Mouse (Mus musculus) kidney, embryonic 16.5 days (tissue): ENCODE data around the gene Chit1. TPM values are rescaled to one million over a fixed set of nuclear protein-coding genes. Genes with fewer than 3 reads are reported as not detected.
A peak's percentile ranks its signal among the peaks of the same experiment; 100 is the strongest.

Experiments
- ATAC-seq: fragments of 200-750 bp; cut with Nextera tagmentation; 2 replicates; pipeline ENCODE4 v1.8.0; 2017; ENCODE audit warnings: moderate TSS enrichment; ENCODE audit not compliant: low FRiP score, low TSS enrichment
- H3K27ac ChIP-seq: fragments of 300-500 bp; sonication (generic); 2 replicates; pipeline ENCODE4 v1.5.1; 2014; ENCODE audit warnings: low read length
- H3K27me3 ChIP-seq: fragments of 300-500 bp; sonication (generic); 2 replicates; pipeline ENCODE4 v1.6.1; 2014; ENCODE audit warnings: low read length, control low read depth, mixed read lengths; ENCODE audit not compliant: insufficient read depth
- H3K36me3 ChIP-seq: fragments of 300-500 bp; sonication (generic); 2 replicates; pipeline ENCODE4 v1.6.1; 2014; ENCODE audit warnings: low read length, control low read depth, mixed read lengths; ENCODE audit not compliant: insufficient read depth
- H3K4me1 ChIP-seq: fragments of 300-500 bp; sonication (generic); 2 replicates; pipeline ENCODE4 v1.6.1; 2014; ENCODE audit warnings: low read length, control low read depth, mixed read lengths; ENCODE audit not compliant: insufficient read depth
- H3K4me2 ChIP-seq: fragments of 300-500 bp; sonication (generic); replicated peaks from 2 replicates; pipeline ENCODE4 v1.6.1; 2014; ENCODE audit warnings: low read depth, low read length
- H3K4me3 ChIP-seq: fragments of 300-500 bp; sonication (generic); 2 replicates; pipeline ENCODE4 v1.5.1; 2014; ENCODE audit warnings: mild to moderate bottlenecking, low read length
- H3K9ac ChIP-seq: fragments of 300-500 bp; sonication (generic); replicated peaks from 2 replicates; pipeline ENCODE4 v1.6.1; 2014; ENCODE audit warnings: low read length
- H3K9me3 ChIP-seq: fragments of 300-500 bp; sonication (generic); 2 replicates; pipeline ENCODE4 v1.6.1; 2016; ENCODE audit warnings: low read length, control low read depth
- WGBS: fragments of 180-500 bp; shearing (Covaris S2); extraction: QIAGEN DNeasy Blood & Tissue Kit; methylation state at CpG from one replicate; pipeline ENCODE4 v1.1.7; 2014; 5-methylcytosine and 5-hydroxymethylcytosine counted together
- polyA plus RNA-seq: library from polyadenylated mRNA; unstranded; fragments of >200 nt; fragmentation: Nextera tagmentation; extraction: Ambion mirVana; gene quantifications from 2 replicates; pipeline ENCODE4 v1.2.1, GENCODE M21; 2015

The Chit1 gene
- polyA plus RNA-seq, 1 experiment from 2014 or later, result 0.17 TPM

DNA sequence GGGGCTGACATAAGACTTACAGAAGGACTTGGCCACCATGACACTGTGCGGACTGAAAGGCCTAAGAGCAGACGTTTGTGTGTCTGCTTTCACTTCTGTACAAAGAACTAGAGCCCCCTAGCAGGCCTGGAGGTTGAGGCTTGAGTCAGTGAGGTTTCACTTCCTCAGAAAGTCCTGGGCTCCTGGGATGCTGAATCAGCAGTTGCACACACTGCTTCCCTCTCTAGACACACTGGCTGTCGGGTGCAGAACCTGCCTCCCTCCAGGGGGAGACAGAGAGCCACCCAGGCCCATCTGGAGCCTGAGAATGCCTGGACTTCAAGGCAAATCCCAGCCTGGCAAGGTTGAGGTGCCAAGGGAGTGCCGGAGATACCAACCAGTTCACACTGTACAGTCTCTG, 85.3 kb downstream of the Chit1 start:
- no peak for ATAC-seq
- Histone ChIP-seq H3K36me3 (no peaks in the 10 kb centered on the region), H3K4me1 (peaks cover 30% of the 10 kb centered on the region), H3K4me2 (no peak overlapping the region), H3K9ac (no peak overlapping the region), H3K4me3 (no peak overlapping the region), H3K27ac (peak overlapping the region; percentile 37; the same call in 1 of the 2 replicates), H3K27me3 (no peaks in the 10 kb centered on the region), H3K9me3 (no peaks in the 10 kb centered on the region)
- WGBS, result 73% methylated on average over 4 of the region's 4 CpGs

DNA sequence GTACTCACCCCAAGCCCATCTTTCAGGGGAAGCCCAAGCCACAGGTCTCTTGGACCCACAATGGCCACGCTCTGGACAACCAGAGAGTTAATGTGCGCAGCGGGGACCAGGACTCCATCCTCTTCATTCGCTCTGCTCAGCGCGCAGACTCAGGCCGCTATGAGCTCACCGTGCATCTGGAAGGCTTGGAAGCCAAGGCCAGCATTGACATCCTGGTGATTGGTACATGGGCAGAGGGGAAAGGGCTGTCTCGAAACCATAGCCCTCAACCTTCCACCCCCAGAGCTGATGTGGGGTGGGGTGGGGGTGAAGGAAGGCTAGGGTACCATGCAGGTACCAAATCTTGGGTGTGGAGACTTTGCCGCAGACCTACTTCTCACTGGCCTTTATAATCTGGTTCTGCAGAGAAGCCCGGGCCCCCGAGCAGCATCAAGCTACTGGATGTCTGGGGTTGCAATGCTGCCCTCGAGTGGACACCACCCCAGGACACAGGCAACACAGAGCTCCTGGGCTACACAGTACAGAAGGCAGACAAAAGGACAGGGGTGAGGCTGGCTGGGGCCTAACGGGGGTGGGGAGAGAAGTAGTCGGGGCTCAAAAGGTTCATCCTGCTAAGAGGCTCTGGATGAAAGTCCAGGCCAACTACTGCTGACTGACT, 86.4 kb downstream of the Chit1 start:
- Histone ChIP-seq H3K27me3 (no peaks in the 10 kb centered on the region), H3K4me1 (peaks cover 30% of the 10 kb centered on the region), H3K9ac (no peak overlapping the region), H3K27ac (no peak overlapping the region), H3K4me2 (no peak overlapping the region), H3K4me3 (no peak overlapping the region), H3K36me3 (no peaks in the 10 kb centered on the region), H3K9me3 (no peaks in the 10 kb centered on the region)
- ATAC-seq, result no peak
- 81% methylated on average over 15 of the region's 15 CpGs for WGBS

DNA sequence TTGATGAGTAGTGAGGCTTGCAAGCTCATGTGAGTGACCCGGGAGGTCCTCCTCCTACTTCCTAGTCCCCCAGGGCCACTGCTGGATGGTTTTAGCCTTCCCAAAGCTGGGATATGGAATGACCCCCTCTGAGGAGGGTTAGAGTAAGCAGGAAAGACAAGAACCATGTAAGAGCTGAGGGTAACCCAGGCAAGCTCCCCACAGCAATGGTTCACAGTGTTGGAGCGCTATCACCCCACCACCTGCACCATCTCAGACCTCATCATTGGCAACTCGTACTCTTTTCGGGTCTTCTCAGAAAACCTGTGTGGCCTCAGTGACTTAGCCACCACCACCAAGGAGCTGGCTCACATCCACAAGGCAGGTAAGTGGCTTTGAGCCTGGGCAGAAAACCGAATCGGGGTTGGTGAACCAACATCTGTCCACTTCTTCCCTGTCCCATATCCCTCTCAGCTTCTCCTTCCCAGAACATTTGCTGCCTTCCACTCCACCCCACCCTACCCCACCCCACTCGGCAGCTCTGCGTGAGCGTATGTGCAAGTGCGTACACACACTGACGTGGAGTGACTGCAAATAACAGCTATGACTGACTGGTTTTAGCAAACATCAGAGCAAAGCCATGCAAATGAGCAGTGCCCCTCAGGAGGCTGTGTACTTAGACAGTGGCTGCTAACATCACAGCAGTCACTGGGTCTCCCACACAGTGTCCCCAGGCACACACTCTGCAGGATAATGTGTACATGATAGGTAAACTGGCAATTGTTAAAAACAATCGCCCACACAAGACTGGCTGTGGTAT, 87.4 kb downstream of the Chit1 start:
- WGBS, result 82% methylated on average over 12 of the region's 12 CpGs
- ATAC-seq, result no peak
- H3K36me3 ChIP-seq, result no peaks in the 10 kb centered on the region

DNA sequence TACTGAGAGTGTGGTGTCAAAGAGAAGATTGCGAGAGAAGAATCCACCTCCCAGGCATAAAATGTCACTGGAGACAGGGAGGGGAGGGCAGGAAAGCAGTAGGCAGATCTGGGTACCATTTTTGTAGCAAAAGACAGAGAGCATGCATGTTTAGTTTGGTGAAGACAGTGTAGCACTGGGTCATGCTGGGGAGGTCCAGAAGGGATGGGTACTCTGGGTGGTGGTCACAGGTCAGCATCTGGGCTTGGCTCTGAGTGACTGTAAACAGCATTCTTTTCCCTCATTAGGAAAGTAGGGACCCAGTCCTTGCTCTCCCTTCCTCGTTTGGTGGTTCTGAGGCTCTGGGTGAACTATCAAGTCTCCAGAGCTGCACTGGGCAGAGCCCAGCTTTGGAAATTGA, 89.4 kb downstream of the Chit1 start:
- no peaks in the 10 kb centered on the region for H3K9me3 ChIP-seq
- ATAC-seq, result no peak
- no peak overlapping the region for H3K4me3 ChIP-seq
- 53% methylated on average over 2 of the region's 2 CpGs for WGBS
- no peak overlapping the region for H3K27ac ChIP-seq
- peaks cover 8% of the 10 kb centered on the region for H3K4me1 ChIP-seq
- H3K4me2 ChIP-seq, result no peak overlapping the region
- H3K9ac ChIP-seq, result no peak overlapping the region
- H3K36me3 ChIP-seq, result no peaks in the 10 kb centered on the region
- H3K27me3 ChIP-seq, result no peaks in the 10 kb centered on the region

More for the DNA sequence above, 87.4 kb downstream of the Chit1 start:
- no peak overlapping the region for H3K27ac ChIP-seq
- H3K9ac ChIP-seq, result no peak overlapping the region
- H3K4me1 ChIP-seq, result peaks cover 25% of the 10 kb centered on the region
- no peak overlapping the region for H3K4me2 ChIP-seq
- H3K9me3 ChIP-seq, result no peaks in the 10 kb centered on the region
- no peaks in the 10 kb centered on the region for H3K27me3 ChIP-seq
- H3K4me3 ChIP-seq, result no peak overlapping the region

Other genes with a start within 250 kb of the Chit1 start
- 0.18 and 0.47 TPM in 2 replicates for gene Optc, start 203.2 kb upstream of the Chit1 start, polyA plus RNA-seq
- 2.1 and 2.6 TPM in 2 replicates for gene Prelp, start 189.8 kb upstream of the Chit1 start, polyA plus RNA-seq
- 12.5 and 17.1 TPM in 2 replicates for gene Fmod, start 74.0 kb upstream of the Chit1 start, polyA plus RNA-seq
- gene Btg2, start 32.1 kb upstream of the Chit1 start, polyA plus RNA-seq, result 36.2 and 38.2 TPM in 2 replicates
- 0.85 and 1.4 TPM in 2 replicates for gene Chil1, start 70.9 kb downstream of the Chit1 start, polyA plus RNA-seq
- gene Mybph, start 82.2 kb downstream of the Chit1 start, polyA plus RNA-seq, result 1.6 and 1.7 TPM in 2 replicates
- 10.4 and 10.6 TPM in 2 replicates for gene Adora1, start 124.2 kb downstream of the Chit1 start, polyA plus RNA-seq
- gene Myog, start 178.7 kb downstream of the Chit1 start, polyA plus RNA-seq, result 2.4 and 3.4 TPM in 2 replicates
- 3.6 and 3.9 TPM in 2 replicates for gene Ppfia4, start 221.7 kb downstream of the Chit1 start, polyA plus RNA-seq